Mouse (Mus musculus) cerebellum, adult 11-12 months (tissue): ENCODE results near the gene Abca7.
"Not testable (repeated sequence)": the region's sequence is repeated elsewhere in the genome, so short reads cannot be mapped to it uniquely, and the experiment has no call there.

Source experiments
- DNase-seq: peaks from one replicate; pipeline ENCODE4 v3.0.0; 2022

Abca7 gene

DNA sequence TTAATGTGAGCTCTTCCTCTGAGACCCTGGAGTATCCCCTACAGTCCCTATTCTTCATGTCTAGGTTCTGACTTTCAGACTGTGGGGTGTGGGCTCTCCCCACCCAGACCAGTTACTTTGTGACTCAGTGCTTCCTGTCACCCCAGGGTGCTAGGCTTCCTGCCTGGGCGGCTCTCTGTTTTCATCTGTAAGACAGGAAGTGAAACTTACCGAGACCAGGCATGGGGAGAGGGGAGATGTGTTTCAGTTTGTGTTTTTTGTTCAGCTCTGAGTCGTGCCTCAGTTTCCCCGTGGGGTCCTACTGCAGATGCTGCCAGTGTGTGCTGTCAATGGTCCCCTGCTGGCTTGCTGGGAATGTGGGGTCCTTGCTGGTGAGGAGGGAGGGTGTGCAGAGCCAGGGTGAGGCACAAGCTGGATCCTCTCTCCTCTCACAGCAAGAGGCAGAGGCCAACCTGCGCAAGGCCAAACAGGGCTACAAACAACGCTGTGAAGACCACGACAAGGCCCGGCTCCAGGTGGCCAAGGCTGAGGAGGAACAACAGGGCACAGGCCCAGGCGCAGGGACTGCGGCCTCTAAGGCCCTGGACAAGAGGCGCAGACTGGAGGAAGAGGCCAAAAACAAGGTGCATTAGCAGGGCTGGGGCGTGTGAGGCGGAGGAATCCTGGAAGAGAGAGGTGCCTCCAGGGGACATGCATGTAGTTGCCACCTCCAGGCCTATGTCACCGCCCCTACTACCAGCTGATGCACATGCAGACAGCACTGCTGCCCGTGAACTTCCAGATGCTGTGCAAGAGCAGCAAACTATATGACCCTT lies 28.1 kb downstream of the Abca7 start:
- no peak for DNase-seq

DNA sequence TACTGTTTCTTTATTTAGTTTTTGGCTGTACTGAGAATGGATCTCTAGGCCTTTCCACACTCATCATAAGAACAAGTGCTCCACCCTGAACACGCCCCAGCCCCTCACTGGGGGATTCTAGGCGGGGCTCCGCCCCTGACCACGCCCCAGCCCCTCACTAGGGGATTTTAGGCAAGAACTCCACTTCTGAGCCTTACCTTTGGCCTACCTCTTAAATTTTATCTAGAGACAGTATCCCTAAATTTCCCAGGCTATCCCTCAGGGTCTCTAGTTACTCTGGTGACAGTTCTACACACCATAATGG lies 28.7 kb downstream of the Abca7 start:
- DNase-seq: no peak

DNA sequence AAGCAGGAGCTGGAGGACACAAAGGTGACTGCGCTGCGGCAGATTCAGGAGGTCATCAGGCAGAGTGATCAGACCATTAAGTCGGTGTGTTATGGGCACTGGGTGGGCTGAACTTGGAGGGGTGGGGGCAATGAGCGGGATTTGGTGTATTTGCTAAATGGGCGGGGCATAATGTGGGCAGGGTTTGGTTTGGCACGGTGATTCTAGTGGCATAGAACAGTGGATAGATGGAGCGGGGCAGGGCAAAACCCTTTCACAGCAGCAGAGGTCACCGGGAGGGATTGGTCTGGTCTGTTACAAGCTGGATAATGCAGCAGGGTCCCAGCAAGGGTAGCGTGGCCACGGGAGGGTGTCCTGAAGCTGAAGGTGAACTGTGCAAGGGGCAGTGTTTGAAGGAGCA lies 29.2 kb downstream of the Abca7 start:
- DNase-seq: no peak

DNA sequence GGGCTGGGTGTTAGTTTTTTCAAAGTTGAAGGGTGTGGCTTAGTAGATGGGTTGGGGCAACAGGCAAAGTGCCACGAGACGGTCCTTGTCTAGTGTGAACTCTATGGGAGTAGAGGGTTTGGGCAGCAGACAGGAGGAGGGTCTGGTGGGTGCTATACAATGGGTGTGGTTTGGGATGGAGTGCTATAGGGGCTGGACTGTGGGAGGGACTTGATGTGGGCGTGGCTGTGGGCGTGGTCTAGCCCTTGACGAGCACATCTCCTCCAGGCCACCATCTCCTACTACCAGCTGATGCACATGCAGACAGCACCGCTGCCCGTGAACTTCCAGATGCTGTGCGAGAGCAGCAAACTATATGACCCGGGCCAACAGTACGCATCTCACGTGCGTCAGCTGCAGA lies 29.6 kb downstream of the Abca7 start:
- DNase-seq: no peak

DNA sequence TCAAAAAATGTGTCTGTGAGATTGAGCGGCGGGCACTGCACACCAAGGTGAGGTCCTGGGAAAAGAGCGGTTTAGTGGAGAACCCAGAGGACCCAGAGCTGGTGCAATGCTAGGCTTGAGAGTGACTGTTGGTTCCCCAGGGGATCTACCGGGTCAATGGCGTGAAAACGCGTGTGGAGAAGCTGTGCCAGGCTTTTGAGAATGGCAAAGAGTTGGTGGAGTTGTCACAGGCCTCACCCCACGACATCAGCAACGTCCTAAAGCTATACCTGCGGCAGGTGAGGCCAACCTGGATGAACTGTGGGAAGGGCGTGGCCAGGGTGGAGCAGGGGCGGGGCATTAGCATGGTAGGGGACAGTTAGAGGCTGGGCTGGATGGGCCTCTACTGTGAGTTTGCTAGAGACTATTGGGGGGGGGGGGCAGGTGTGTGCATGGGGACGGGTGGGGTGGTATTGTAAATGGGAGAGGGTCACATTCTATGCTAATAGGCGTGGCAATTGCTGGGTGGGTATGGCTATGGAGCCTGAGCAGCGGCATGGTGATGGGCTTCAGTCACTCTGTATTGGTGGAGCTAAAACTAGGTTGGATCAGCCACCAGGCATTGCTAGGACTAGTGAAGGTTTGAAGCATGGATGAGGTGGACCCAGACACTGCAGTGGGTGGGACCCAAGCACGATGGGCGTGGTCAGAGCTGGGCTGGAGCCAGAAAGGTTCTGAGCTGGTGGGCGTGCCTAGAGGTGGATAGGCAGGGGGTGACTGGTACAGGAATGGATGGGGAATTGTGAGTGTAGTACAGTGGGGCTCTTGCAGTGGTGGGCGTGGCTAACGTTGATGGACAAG lies 31.6 kb downstream of the Abca7 start:
- DNase-seq: no peak

DNA sequence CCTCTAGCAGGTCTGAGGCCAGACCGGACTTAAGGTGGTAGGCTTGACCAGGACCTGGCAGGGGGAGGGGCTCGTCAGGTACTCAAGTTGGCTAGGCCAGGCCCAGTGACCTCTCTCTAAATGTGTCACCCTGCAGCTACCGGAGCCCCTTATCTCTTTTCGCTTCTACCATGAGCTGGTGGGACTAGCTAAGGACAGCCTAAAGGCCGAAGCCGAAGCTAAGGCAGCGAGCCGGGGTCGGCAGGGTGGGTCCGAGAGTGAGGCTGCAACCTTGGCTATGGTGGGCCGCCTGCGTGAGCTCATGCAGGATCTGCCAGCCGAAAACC lies 32.2 kb downstream of the Abca7 start:
- DNase-seq: no peak

DNA sequence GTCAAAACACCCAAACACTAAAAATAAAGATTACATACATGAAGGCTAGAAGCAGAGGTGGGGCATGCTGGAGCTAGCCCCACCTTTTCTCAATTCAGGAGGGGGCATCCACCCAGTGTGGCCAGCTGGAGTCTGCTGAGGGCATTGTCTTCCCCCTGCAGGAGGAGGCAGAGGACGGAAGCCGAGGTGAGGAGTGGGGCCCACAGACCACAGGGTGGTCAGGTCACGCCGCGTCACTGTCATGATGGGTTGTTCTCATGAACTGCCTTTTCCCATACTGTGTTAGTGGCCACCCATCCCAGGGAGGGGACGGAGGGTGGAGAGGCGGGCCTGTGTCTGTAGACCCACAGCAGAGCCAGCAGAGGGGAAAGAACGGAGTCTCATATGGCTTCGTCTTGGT lies 33.9 kb downstream of the Abca7 start:
- no peak for DNase-seq

DNA sequence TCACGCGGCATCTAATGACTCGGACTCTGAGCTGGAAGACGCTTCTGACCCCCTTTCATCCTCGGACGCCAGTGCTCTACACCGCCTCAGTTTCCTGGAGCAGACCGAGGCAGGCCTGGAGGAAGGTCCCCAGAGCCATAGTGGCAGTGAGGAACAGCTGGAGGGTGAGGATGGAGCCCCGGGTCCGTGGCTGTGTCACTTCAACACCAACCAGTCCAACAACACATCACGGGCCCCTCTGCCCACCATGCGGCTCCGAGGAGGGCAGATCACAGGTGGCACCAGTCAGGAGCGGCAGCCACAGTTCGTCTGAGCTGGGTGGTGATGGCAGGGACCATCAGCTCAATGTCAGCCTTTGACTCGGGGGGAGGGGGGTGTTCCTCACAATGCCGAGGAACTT lies 34.4 kb downstream of the Abca7 start:
- no peak for DNase-seq

DNA sequence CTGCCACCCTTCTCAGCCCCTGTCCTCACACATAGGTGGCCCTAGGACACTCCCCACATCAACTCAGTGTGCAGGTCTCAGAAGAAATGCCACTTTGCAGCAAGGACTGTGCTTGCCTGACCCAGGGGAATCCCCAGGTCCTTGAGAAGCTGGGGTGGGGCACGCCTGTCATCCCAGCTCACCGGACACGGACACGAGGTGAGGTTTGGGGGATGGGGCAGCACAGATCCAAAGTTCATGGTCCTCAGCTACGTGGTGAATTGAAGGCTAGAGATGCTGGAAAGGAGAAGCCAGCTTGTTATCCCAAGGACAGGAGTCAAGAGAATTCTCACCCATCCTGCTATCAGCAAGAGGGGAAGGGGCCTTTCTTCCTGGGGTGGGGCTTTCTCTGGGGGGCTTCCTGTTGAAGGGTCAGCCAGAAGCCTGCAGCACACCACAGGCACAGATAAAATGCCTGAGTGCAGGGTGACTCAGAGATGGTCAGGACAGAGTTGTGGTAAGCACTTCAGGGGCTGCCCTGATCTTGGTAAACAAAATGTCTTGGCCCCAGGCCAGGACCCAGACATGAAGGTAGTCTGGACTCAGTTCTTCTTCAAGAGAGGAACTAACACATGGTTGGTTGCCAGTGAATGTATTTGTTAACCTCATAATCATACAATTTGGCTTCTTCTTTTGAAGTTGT lies 36.6 kb downstream of the Abca7 start:
- no peak for DNase-seq

DNA sequence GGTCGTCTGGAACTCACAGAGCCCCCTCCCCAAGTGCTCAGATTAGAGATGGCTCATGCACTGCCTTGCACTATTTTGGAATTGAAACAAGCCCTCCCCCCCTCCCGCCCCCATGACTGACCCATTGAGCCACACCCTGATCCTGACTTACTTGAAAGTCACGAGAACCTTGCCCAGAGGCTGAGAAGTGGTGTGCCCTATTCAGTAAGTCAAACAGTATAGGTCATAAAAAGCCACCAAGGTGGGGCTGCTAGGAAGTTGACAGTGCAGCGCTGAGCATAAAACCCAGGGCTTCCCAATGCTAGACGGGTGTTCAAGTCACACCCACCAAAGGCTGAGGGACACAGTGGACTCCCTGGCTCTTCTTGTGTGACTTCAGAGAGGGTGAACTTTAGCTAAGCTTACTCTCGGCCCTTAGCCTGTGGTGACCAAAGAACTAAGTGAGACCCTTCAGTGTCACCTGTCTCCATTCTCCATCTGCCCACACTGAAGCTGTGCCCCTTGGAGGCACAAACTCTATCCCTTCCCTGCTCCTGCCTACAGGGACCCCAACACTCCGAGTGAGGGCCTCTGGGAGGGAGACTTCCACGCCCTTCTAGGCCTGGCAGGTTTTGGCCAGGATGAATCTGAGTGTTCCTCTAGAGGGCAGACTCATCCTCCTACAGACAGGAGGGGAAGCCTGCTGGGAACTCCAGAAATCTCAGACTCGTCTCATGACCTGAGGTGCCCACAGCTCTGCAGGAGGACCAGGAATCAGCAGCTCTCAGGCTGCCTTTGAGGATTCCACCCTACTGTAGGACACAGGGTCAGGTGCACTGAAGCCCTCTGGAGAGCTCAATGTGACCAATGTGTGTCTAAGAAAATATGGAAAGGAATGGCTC lies 37.5 kb downstream of the Abca7 start:
- no peak for DNase-seq

DNA sequence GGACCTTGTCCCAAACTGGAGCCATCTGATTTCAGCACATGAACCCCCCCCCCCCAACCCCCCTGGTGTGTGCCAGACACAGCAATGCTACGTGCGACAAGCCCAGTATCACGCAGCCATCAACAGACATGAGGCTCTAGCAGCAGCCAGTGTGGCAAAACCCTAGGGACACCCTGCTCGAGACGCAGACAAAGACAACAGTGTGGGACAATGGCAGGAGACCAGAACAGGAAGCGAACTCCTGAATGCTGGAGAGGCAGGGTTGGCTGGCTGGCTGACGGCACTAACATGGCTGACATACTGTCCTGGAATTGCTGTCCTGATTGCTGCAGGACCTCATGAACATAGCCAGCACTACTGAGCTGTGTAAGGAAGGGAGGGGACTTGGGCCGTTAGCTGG lies 38.9 kb downstream of the Abca7 start:
- DNase-seq: no peak

DNA sequence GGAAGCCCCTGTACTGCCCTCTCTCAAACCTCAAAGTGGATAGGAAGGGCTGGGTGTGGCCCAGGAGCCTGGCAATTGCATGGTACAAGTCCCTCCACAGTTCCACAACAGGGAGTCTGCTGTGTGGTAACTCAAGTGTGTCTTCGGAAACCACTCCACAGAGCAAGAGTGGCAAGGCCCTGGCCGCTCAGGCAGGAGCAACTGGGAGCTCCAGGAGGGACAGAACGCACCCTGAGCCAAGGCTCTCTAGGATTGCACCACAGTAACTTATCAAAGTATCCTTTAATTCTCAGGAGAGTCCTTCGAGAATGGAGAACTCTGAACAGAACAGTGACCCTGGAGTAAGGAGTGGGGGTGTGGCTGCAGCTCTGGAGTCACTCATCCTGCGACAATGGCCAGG lies 39.4 kb downstream of the Abca7 start:
- DNase-seq: no peak

DNA sequence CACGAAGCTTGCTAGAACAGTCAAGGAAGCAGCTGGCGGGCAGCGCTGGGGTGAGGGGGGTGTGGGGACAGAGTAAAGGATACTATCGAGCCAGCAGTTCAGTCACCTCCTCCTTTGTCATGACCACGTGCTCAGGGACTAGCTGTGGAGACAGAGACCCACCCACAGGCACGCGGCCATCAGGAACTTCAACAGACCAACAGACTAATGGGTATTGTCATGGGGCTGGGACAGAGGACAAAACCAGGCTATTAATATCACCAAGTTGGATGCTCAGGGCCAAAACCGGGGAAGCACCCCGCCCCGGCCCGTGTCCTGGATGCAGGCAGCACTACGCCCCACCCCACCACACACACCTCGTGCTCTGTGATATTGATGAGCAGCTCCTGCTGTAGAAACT lies 40.5 kb downstream of the Abca7 start:
- no peak for DNase-seq

DNA sequence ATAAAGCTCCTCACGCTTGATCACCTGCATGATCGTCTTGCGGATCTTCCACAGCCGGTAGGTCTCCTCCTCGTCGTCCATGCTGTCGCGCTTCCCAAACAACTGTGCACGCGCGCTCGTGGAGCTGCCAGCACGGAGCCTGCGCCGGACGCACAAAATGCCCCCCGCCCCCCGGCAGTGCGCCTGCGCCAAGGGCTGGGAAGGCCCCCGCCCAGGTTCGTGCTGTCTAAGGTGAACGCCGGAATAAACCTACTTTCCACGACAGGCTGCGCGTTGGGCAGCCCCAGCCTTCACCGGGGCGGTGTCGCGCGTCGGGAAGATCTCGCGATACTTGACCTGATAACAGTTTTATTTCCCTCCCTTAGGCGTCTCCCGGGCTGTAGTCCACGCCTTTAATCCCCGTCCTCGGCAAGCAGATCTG lies 43.3 kb downstream of the Abca7 start, which contains the start of gene Polr2e:
Gene Polr2e (minus strand): TSS at position 237 of the 421 bp plus-strand sequence.
- peak; percentile 99 for DNase-seq

DNA sequence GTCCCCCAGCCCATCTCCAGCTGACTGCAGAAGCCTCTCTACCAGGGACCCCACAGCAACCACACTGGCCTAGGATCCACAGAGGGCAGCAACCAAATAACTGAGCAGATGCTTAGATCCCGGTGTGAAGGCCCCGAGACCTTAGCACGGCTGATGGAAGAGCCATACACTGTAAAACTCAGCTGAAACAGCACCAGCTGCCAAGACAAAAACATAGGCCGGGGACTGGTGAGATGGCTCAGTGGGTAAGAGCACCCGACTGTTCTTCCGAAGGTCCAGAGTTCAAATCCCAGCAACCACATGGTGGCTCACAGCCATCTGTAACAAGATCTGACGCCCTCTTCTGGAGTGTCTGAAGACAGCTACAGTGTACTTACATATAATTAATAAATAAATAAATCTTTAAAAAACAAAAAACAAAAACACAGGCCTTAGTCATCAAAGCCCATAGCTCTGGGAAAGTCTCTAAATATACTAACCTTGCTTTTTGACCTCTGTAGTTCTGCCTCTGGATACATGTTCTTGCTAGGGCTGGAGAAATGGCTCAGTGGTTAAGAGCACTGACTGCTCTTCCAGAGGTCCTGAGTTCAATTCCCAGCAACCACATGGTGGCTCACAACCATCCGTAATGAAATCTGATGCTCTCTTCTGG lies 45.2 kb downstream of the Abca7 start:
- DNase-seq: not testable (repeated sequence)

DNA sequence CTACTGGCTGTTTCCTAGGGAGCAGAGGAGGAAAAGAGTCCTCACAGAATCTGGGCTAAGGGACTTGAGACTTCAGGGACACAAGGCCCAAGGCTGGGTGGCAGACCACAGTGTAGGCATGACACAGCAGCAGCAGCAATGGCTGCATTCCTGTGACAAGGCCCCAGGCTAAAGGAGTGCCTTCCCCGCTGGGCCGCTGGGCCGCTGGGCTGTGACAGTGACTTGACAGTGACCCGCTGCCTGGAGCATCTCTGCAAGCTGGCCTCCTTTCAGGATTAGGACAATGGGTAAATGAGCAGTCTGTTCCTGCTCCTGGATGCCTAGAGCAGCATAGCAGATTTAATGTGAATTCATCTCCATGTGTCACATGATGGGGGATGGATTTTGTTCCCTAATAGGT lies 47.8 kb downstream of the Abca7 start:
- no peak for DNase-seq

DNA sequence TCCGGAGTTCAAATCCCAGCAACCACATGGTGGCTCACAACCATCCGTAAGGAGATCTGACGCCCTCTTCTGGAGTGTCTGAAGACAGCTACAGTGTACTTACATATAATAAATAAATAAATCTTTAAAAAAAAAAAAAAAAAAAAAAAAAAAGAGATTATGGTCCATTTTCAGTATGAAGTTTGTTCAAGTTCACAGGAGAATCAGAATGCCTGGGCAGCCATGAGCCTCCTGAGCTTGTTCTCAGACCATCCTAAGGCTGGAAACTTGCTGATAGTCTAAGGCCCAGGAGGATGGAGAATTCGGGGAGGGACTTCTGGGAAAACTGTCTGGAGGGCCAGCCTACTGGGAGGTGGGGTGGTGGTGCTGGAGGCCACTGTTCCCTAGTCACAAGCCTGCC lies 49.1 kb downstream of the Abca7 start:
- not testable (repeated sequence) for DNase-seq

DNA sequence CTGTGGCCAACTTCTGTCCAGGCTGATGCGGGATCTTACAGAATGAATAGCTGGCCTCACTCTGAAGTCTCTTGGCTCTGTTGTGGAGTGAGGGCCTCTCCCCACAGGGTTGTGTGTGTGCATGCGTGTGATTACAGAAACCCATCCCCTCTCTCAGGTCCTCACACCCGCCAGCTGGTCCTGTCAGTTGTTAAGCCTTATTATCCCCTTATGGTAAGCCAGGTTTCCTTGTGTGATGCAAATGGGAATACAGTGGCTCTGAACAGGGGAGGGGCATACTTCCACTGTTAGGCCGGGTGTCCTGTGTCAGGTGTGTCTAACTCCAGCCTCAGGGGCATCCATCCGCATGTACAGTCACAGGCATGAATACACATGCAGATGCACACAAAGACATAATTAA lies 49.5 kb downstream of the Abca7 start:
- no peak for DNase-seq

DNA sequence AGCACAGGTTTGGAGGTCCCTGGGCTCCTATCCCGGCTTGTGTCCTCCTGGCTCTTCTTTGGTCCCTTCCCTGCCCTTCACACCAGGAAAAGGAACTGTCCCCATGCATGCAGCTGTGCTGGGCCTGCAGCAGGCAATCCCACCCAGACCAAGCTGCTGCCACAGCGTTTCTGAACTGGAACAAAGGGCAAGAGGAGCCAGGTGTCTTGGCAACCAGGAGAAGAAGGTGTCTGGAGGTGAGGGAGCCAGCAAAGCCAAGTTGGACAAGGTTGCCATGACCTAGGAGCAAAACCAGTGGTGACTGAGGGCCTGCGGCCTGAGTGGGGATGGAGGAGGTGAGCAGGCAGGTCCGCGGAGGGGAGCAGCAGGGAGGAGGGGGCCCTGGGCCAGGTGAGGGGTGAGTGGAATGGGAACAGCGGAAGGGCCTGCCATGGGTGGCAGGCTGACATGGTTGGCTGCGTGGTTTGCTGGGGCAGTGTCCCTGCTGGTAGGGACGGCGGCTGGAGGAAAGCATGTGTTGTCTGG lies 50.8 kb downstream of the Abca7 start, which contains the start of gene Gpx4:
Gene Gpx4 (plus strand): TSS at position 126 of the 525 bp plus-strand sequence.
- no peak for DNase-seq

DNA sequence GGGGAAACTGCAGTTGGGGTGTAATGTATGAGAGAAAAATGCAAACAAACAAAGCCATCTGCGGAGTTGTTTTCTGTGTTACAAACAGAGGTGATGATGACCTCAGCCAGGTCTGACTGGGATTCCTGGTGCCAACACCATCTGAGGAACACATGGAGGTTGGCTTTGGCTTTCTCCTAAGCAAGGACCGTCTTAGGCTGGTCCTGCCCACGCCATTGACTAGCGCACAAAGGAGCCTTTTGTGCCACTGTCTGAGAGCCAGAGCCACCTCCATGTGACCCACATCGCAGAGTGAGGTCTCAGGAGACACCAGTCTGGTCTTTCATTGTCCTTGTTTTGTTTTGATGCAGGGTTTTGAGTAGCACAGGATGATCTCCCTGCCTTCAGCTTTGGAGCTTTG lies 52.1 kb downstream of the Abca7 start:
- no peak for DNase-seq

DNA sequence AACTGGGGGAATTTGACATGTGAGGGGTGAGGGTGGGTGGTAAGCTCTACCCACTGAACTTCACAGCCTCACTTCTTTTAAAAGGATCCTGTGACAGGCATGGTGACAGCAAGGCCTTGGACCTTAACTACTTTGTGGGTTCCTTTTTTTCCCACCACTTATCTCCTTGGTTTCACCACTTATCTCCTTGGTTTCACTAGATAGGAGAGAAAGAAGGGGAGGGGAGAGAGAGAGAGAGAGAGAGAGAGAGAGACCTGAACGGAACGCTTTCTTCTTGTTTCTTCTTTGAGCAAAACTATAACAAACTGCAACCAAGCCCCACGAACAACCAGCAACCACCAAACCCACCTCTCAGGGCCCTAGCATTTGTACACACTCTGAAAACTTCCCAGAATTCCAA lies 52.5 kb downstream of the Abca7 start:
- no peak for DNase-seq

DNA sequence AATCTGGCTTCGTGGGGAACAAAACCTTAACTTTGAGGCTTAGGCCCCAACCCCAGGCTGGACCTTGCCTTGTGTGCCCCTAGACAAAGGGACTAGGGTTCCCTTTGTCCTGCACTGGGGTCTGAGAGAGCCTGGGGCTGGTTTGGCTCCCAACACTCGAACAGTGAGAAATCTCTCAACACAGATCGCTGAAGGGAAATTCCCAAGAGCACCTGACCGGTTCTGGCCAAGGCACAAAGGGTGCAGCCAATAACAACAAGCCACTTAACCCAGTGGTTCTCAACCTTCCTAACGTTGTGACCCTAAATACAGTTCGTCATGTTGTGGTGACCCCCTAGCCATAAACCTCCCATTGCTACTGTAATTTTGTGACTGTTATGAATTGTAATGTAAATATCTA lies 54.0 kb downstream of the Abca7 start:
- no peak for DNase-seq
